Mouse (Mus musculus) adrenal gland, adult 18-20 months (tissue): ENCODE measurements around the gene Ptpn22. TPM values are rescaled to one million over a fixed set of nuclear protein-coding genes. Genes with fewer than 3 reads are reported as not detected.
"Not testable (repeated sequence)": the region's sequence is repeated elsewhere in the genome, so short reads cannot be mapped to it uniquely, and the experiment has no call there.

Source experiments
- DNase-seq, 2 experiments: peaks; one replicate each; pipeline ENCODE4 v3.0.0; 2021 to 2022; ENCODE audit warnings: low spot score in 2 of 2
- long read RNA-seq, 2 experiments: library from polyadenylated mRNA; stranded (forward); transcript quantifications; one replicate each; pipeline ENCODE4 v2.0.0; 2021
- total RNA-seq, 2 experiments: library from RNA; stranded (reverse); gene quantifications; 1 replicate in 1 of 2; 2 replicates in 1 of 2; pipeline ENCODE4 v1.2.3; 2021

Gene Ptpn22
- 1 to 10 TPM; 1.6 to 2.3 TPM for total RNA-seq
- long read RNA-seq, experiment 1, result 0 reads
- long read RNA-seq, experiment 2, result 0 reads

DNA sequence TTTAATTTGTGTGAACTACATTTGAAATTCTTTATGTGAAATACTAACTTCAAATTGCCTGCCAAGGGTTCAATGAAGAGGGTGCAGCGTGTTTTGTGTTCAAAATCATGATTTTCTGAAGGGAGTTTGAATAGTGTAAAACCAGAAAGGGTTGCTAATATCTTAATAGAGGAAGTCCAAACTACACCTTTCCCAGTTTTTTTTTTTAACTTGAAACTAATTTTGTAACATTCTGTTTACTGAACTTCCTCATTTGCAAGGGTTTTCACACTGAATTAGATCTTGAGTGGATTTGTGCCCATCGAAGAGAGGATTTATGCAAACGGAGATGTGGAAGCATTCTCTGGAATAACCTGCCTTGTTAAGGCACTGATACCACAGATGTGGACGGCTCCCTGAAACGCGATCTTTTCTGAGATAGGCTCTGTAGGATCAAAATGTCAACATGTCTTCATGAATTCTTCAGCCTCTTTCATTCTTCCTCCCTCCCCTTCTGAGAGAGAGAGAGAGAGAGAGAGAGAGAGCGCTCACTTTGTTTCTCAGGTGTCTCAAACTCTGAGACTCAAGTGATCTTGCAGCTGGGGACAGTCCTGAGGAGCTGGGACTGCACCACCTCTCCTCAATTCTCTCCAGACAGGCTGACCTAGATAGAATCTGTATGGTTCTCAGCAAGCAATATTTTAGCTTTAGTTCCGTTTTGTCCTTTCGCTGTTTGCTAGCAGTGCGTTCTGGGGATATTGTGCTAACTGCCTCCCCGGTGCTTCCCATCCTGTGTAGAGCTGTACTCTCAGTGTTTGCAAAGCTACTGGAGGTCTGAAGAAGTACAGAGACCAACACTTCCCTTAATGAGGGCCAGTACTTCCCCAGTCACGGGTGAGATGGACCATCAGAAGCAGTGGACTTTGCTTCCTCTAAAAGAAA, at the start of gene Ptpn22:
TSS of gene Ptpn22 (plus strand) at position 915 of the 921 bp plus-strand sequence.
- no peak for DNase-seq

DNA sequence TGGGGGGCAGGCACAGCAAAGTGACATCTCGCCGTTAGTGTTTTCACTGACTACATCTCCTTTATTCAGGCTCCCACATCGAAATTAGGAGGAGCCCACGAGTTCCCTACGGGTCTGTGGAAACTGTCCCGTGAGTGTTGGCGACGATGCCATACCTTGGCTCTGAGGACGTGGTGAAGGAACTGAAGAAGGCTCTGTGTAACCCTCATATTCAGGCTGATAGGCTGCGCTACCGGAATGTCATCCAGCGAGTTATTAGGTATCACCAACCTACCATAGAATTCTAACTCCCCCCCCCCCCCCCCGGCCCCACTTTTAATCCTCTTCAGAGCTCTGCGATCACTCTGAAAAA, 49.8 kb upstream of the Ptpn22 start:
- no peak for DNase-seq

DNA sequence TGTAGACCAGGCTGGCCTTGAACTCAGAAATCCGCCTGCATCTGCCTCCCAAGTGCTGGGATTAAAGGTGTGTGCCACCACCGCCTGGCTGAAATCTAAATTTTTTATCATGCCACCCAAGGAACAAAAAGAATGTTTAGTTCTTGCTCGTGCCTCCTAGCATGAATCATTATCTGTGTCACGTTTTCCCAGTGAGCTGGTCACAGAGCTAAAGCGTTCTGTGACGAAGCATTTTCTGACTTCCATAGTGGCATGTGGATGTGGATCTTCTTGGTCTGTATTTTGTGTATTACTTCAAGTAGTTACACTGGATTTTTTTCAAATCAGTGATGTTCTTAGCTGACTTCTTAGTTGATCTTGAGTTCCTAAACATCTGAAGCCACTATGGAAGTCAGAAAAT, 48.6 kb upstream of the Ptpn22 start:
- DNase-seq, result no peak

DNA sequence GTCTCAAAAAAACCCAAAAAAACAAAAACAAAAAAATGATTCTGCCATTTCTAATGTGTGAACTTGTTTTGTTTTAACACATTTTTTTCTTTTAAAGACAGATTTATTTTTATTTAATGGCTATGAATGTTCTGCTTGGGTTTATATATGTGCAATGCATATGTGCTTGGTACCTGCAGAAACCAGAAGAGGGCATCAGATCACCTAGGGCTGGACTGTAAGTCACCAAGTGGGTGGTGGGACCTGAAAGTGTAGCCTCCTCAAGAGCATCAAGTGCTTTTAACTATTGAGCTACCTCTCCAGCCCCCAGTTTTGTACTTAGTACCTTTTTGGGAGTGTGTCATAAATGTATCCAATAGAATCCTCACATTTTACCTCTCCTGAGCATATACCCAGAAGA, 32.0 kb upstream of the Ptpn22 start:
- no peak for DNase-seq

DNA sequence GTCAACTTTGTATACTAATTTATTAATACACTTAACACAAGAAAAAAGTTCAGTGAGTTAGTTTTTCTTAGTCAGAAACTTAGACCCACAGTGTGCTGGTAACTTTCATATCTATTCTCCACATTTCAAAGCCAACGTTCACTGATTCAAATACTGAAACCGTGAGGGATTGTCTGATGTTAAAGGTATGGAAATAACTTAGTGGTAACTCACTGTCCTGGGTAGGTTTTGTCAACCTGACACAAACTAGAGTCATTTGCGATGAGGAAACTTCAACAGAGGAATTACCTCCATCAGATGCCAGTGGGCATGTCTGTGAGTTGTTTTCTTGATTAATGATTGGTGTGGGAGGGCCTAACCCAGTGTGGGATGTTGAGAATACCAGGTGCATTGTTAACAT, 30.6 kb upstream of the Ptpn22 start:
- DNase-seq, result no peak

DNA sequence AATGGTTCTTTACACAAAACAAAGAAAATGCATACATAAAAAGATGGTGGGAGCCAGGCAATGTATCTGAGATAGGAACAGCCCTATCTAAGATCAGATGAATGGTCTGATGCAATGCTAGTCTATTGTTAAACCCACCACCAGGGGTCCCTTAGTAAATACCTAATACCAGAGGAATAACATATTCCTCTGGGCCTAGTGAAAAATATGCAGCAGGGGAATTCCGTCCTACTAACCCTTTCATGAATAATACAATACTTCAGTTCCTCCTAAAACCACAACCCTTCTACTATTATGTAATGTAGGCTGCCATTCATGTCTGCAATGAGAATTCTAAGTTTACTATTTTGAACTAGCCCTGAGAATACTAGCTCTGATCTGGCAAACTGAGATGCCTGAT, 28.9 kb upstream of the Ptpn22 start:
- not testable (repeated sequence) for DNase-seq

DNA sequence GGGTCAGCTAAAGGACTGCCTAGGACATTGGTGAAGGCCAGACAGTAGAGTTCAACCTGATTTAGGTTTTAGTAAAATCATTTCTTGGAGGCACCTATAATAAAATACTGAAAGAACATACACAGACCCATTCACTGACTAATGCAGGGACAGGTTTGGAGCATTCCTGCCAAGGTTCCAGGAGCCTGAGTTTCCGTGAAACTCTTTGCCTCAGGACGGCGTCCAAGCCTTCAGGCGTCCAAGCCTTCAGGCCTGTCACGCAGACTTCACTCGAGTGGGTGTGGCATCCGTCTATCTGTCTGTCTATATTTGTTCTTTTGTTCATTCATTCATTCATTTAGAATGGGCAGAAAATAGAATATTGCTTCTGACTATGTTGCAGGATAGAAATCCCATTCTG, 28.4 kb upstream of the Ptpn22 start:
- DNase-seq, result no peak

DNA sequence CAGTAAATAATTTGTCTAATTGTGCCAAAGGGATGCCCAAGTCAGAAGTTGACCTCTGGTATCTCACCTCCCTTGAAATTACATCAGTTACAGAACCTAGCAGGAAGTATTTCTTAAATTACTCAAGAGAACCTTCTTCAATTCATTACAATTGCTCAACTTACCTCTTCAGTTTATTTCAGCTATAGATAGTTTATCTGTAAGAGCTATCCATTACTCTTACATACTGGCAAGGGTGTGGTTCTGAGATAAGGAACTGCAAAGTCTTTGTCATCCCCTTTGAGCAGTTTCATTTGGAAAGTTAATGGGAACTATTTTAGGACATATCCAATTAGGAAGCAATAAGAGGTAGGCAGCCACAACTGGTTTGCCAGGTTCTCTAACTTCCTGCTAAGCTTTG, 27.2 kb upstream of the Ptpn22 start, which contains the start of gene Bcl2l15:
TSS of gene Bcl2l15 (plus strand) at position 176 of the 400 bp plus-strand sequence.
- no peak for DNase-seq

DNA sequence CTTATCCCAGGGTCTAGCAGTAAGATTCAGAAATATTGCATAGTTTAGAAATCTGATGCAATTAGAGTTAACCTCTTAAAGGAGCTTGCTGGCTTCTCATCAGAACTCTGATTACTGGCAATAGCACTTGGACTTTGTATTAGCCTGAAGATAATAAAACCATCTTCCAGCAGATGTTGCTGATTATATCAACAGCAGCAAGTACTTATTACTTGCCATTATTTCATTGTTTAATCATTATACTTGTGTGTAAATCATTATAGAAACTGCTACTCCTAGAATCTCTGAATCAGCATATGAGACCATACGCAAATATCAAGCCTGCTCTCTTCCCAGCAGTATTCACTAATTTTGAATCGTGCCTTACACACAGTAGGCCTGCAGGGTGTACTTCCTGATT, 25.6 kb upstream of the Ptpn22 start:
- DNase-seq, result no peak

DNA sequence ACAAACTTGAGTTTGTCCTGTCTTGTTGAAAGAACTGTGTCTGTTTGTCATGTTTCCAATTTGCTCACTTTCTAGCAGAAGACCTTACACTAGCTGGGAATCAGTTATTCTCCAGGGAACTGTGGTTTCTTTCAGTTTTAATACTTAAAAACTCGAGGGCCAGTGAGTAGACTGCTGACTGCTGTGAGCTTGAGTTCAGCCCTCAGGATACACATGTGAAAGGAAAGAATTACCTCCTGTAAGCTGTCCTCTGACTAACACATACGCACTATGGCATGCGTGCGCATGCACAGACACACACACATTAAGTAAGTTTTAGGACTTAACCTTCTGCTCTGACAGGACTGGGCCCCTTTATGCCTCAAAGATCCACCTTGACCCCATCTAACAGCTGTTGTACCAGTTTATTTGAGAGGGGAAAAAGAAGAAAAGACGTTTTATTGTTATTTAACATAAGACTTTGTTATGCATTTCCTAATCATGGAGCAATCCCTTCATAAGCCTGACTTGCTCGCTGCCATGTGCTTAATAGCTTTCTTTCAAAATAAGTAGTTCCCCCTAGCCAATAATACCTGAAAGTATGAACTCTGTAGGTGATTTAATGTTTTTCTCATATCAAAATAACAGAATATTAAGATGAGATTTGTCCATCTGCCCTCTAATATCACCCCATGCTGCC, 24.2 kb upstream of the Ptpn22 start:
- no peak for DNase-seq

DNA sequence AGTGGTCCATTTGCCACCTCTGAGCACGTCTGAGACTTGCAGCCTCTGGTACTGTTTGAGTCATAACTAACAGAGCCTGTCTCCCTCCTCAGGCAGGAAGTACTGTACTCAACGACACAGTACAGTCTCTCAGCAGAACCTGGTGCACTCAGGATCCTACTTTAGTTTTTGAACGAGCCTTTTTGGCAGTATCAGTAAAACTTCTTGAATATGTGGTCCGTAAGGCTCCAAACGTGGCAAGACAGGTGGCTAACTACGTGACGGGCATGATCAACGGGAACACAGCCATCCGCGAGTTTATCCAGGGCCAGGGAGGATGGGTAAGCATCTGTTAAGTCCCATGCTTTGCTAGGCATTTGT, 23.7 kb upstream of the Ptpn22 start:
- DNase-seq, result no peak

DNA sequence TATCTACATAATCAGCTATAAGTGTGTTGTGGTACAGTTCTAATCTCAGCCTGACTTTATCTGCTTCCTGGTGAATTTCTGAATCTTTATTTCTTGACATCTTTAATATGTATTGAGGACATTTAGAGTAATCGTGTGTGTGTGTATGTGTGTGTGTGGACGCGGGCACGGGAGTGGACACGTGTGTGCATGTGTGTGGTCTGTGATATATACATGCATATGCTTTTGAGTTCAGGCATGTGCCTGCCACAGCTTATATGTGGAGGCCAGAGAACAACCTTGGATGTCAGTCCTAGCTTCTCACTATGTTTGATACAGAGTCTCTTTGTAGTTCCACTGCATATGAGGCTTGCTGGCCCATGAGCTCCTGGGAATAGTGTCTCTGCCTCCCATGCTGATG, 23.1 kb upstream of the Ptpn22 start:
- DNase-seq, result no peak

DNA sequence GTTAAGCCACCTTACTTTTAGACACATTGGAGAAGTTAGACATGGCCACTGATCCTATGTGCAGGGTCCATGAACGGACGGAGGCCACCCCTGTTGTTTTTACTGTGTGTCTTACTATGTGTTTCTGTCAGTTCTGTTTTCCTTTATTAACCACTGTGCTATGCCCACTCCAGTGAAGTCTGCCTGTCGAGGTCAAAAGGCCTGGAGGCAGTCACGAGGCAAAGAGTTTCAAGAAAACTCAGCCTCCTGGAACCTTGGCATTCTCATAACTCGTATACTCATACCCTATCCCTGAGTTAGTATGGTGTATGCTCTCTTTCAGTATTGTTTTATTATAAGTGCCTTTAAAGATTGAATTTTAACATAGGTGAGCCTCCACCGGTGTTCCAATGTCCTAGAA, 19.9 kb upstream of the Ptpn22 start:
- DNase-seq, result no peak

DNA sequence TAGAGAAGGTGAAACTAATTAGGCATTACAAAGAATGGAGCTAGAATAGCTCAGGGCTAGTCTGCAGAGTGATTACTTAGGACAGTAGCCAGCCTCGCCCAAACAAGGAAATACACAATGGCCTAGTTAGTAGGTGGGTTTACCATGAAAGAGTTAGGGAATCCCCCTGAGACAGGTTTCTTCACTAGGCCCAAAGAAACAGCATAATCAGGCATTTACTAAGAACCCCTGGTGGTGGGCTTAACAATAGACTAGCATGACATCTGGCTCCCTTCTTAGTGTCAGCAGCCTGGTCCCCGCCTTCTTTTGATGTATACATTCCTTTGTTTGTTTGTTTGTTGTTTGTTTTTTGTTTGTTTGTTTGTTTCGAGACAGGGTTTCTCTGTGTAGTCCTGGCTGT, 19.4 kb upstream of the Ptpn22 start:
- not testable (repeated sequence) for DNase-seq

DNA sequence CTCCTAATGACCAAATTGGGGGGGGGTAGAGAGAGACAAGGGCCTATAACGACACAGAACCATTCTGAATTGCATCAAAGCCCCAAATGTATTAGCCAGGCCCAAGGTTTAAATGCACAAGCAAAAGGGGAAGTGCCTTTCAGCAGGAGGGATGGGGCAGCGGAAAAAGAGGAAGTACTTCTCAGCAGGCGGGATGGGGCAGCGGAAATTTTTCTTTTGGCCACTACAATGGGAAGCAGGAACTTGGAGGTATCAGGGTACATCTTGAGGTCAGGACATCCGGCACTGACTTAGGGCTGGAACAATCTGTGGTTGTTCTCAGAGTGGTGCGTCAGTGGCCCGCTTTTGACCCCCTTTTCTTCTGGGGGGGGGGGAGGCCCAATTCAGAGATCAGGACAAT, 18.6 kb upstream of the Ptpn22 start:
- DNase-seq, result not testable (repeated sequence)

DNA sequence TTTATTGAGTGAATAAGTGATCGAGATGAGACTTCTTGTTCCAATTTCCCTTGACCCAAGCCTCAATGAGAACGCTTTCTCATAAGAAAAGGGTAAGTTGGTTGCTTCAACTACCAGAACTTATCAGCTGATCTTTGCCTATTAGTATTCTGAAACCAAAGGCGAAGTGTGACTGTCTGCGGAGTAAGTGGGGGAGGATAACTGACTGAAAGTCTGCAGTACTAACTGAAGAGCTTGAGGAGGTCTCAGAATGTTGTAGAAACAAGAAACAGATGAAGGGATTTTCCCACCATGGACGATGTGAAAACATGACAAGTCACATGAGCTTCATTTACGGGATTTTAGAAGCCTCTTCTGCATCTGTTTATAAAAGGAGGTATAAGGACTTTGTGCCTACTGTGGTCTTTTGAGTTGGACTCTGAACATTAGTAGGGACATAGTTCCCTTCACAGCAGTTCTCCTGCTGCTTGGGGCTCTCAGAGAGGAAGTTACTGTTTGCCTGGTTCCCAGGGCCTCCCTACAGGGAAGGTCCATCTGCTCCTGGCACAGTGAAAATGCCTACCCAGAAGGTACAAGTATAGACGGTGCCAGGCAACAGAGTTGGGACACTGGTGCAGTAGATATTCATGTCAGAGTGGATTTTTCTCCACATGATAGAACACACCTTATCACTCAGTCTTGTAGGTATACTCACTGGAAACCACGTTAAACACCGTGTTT, 8.8 kb upstream of the Ptpn22 start:
- no peak for DNase-seq

DNA sequence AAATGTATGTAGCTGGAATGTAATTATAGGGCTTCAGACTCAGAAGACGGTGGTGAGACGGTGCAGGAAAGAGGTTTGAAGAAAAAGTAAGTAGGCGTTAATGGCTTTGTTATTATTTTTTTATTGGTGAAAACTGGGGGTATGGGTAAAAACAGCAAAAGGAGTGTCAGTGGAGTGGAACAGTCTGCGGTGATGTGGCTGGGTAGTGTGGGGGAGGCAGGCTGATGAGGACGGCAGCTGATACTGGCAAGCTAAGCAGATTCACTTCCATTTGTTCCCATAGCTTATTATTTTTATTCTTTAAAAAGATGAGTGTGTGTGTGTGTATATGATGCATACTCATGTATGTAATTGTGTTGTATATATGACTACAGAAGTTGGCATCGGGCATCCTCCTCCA, 8.1 kb upstream of the Ptpn22 start:
- DNase-seq, result no peak

DNA sequence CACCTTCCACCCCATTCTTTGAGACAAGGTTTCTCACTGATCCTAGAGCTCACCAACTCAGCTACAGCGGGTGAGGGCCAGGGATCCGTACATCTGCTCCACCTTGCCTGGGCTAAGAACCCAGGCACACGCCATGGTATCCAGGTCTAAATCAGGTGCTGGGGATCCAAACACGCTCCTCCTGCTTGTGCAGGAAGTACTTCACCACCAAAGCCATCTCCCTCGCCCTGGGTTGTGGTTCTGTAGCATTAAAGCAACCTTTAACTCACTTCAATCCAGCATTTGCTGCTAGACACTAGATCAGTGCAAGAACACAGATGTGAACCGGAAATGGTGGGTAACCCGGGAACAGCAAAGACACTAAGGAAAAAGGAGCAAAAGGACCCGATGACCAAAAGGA, 7.7 kb upstream of the Ptpn22 start:
- DNase-seq, result no peak

DNA sequence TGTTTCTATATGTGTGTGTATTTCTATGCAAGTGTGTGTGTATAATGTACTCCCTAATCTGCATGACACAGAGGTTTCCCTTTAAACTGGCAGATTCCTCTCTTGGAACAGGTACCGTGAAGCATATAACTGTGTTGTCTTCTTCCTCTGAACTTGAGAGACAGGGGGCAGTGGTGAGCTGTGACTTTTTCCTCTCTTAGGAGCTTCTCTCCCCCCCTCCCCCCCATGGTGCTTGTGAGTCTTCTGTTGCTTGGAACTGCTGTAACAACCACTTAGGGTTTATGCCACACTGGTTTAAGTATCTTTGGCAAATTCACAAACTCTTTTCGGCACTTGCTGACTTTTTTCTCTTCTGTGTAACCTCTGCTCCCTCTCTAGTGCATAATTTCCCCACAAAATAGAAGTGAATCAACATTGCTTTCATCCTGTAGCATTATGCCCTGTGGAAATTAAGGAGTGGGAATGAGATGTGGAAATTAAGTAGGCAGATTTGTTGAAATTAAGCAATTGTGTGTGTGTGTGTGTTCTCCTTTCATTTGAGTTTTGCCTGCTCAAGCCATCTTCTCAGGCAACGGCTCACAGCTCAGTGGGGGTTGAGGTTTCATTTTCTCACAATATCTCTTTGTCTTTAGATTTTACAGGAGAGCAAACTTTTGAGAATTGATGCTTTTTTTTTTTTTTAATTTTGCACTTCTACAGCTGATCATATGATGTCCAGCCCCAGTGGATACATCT, 6.9 kb upstream of the Ptpn22 start:
- DNase-seq, result peak; percentile 19 to 33

DNA sequence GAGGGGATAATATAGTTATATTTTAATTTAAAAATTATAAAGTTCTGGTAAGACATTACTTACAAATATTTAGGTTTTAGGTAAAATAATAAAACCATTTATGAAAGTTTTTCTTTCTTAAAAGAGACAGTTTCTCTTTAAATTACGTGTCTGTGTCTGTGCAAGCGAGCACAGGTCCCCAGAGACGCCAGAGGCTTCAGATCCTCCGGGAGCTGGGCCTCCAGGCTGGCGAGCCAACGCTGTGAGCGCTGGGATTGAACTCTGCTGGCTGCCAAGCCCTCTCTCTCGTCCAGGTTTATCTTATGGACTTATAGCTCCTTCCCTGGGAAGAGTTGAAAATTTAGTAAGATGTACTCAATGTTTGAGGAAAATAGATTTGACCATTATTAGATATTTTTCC, 5.8 kb upstream of the Ptpn22 start:
- DNase-seq, result no peak
